Mouse (Mus musculus) left cerebral cortex, adult 11 months (tissue): ENCODE measurements around the gene Gpr108.

ENCODE experiments used
- DNase-seq: peaks from one replicate; pipeline ENCODE4 v3.0.0; 2022; ENCODE audit warnings: low spot score

The Gpr108 gene

GRCm38 (mm10) chr17:57245311-57245929, 2.8 kb downstream of the Gpr108 start:
- no peak for DNase-seq

- no peak for DNase-seq
Observed at GRCm38 (mm10) chr17:57243650-57244370, 4.4 kb downstream of the Gpr108 start.

GRCm38 (mm10) chr17:57237181-57237580, 11.1 kb downstream of the Gpr108 start:
- no peak for DNase-seq

GRCm38 (mm10) chr17:57235803-57236202, 12.4 kb downstream of the Gpr108 start:
- no peak for DNase-seq

- no peak for DNase-seq
Observed at GRCm38 (mm10) chr17:57234254-57234928, 13.9 kb downstream of the Gpr108 start.

- no peak for DNase-seq
Observed at GRCm38 (mm10) chr17:57233038-57233437, 15.2 kb downstream of the Gpr108 start.

- no peak for DNase-seq
Observed at GRCm38 (mm10) chr17:57232200-57232599, 16.0 kb downstream of the Gpr108 start.

GRCm38 (mm10) chr17:57231321-57231771, 16.9 kb downstream of the Gpr108 start:
- DNase-seq = no peak

- DNase-seq = no peak
Observed at GRCm38 (mm10) chr17:57230728-57231125, 17.5 kb downstream of the Gpr108 start.

GRCm38 (mm10) chr17:57229851-57230727, 18.2 kb downstream of the Gpr108 start:
- no peak for DNase-seq

GRCm38 (mm10) chr17:57228873-57229272, 19.4 kb downstream of the Gpr108 start:
- no peak for DNase-seq

- no peak for DNase-seq
Observed at GRCm38 (mm10) chr17:57228014-57228413, 20.2 kb downstream of the Gpr108 start, which contains the start of gene C3. C3 (minus strand) TSS chr17:57228136.

GRCm38 (mm10) chr17:57227468-57227867, 20.8 kb downstream of the Gpr108 start:
- no peak for DNase-seq

- no peak for DNase-seq
Observed at GRCm38 (mm10) chr17:57223313-57223712, 24.9 kb downstream of the Gpr108 start.

GRCm38 (mm10) chr17:57221911-57222310, 26.3 kb downstream of the Gpr108 start:
- DNase-seq = no peak

- DNase-seq = no peak
Observed at GRCm38 (mm10) chr17:57219884-57220207, 28.4 kb downstream of the Gpr108 start.

GRCm38 (mm10) chr17:57219167-57219883, 28.9 kb downstream of the Gpr108 start:
- no peak for DNase-seq

GRCm38 (mm10) chr17:57218335-57218900, 29.8 kb downstream of the Gpr108 start:
- DNase-seq = no peak

GRCm38 (mm10) chr17:57214676-57215387, 33.4 kb downstream of the Gpr108 start:
- no peak for DNase-seq

- DNase-seq = no peak
Observed at GRCm38 (mm10) chr17:57211501-57211900, 36.7 kb downstream of the Gpr108 start.
